Mouse (Mus musculus): ENCODE results near the gene 2610318N02Rik.
"Not testable (repeated sequence)": the region's sequence is repeated elsewhere in the genome, so short reads cannot be mapped to it uniquely, and the experiment has no call there.

Gene 2610318N02Rik

DNA sequence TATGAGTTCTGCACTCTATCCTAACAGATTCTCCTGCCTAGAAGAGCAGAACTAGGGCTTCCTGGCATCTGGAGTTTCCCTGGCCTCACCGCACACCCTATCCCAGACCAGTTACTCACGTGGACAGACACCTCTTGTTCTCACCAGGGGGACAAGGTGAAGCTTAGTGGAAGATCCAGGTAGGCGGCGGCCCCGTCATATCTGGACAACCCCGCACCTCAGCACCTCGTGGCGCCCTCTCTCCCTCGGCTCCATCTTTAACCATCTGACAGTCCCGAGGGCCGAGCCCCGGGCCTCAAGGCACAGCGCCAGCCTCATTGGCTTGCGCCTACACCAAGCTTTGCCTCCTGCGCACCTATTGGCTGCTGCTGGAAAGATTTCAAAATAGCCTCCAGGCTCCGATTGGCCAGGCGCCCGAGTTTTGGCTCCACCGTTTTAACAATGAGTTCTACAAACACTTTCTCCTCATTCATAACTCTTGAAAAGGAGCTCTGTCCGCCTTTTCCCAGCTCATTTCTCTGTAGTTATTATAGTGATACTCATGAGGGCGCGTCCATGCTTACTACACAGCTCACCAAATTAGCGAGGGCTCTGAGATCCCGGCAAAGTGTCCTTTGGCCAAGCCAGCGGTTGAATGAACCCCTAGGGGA, at the start of gene 2610318N02Rik:
2610318N02Rik (minus strand) TSS at position 297 of the 650 bp plus-strand sequence.
- DNase-seq (ENCODE audit: low read depth, low spot score): peak; percentile 80

DNA sequence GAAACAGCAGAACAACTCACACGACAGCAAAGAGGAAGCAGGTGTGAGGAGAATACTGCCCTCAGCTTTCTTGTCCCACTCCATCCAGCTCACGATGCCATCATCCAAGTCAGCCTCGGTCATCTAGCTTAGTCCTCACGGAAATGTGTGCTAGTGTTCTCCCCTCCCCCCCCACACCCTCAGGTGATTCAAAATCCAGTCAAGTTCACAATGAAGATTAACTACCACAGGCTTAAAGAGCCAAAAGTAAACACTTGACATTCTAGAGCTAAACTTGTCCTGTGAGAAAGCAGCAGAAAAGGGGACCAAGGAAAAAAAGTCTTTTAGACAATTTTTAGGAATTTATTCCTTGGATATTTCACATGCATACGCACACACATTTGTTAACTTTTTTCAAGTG, 43.1 kb upstream of the 2610318N02Rik start:
- no peak for DNase-seq (ENCODE audit: low read depth, low spot score)

DNA sequence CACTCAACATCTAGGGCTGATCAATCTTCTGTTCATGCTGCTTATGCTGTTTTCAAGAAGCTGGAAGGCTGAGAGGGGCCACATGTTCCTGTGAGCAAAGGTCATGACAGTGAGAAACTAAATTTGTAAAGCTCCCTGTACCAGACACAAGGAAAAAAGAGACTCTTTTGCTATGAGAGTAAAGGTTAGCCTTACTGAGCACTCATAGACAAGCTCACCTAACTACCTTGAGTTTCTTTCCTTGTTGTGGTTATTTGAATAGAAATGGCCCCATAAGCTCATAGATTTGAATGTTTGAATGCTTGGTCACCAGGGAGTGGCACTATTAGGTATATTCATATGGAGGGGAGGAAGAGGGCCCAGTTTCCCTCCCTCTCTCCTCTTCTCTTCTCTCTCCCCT, 42.2 kb upstream of the 2610318N02Rik start:
- no peak for DNase-seq (ENCODE audit: low read depth, low spot score)

DNA sequence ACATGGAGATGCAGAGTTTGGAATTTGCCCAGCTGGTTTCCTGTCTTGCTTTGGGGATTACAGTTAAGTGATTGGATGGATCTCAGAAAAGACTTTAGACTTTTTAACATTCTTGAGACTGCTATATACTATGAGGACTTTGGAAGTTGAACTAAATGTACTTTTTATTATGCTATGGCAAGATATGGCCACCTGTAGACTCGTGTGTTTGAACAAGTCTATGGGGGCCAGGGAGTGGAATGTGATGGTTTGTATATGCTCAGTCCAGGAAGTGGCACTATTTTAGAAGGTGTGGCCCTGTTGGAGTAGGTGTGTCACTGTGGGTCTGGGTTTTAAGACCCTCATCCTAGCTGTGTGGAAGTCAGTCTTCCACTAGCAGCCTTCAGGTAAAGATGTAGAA, 40.5 kb upstream of the 2610318N02Rik start:
- not testable (repeated sequence) for DNase-seq (ENCODE audit: low read depth, low spot score)

DNA sequence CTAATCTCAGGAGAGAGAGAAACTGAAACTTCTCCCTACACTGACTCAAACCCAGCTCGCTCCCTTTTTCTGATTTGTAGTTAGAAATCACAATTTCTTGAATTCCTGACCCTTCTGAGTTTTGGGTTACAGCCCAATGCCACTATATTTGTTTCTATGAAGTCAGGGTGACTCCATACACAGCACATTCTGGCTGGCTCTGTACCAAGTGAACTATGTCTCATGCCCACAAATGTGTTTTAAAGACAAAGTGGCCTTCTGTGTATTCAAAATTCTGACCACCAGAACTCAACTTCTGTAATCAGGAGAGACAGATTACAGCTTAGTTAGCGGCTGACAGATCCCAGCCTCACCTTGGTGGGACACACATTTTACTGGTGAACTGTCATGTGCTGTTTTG, 29.4 kb upstream of the 2610318N02Rik start:
- DNase-seq (ENCODE audit: low read depth, low spot score): no peak

DNA sequence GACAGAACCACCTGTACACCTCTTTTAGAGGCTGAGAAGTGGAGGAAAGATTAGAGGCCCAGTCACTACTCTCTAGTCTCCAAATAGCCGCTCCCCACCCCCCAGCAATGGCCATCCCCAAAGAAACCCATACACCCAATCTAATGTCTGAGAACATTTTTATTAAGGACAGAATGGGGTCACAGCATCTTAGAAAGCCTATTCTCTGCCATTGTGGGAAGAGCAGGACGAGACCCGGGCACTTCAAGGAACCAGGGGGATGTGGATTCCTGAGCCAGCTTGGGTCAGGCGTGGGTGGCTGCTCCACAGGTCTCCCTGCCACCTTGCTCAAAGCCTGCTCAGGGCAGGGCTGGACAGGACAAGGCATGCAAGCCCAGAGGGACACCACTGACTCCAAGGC, 26.9 kb upstream of the 2610318N02Rik start:
- DNase-seq (ENCODE audit: low read depth, low spot score): no peak

DNA sequence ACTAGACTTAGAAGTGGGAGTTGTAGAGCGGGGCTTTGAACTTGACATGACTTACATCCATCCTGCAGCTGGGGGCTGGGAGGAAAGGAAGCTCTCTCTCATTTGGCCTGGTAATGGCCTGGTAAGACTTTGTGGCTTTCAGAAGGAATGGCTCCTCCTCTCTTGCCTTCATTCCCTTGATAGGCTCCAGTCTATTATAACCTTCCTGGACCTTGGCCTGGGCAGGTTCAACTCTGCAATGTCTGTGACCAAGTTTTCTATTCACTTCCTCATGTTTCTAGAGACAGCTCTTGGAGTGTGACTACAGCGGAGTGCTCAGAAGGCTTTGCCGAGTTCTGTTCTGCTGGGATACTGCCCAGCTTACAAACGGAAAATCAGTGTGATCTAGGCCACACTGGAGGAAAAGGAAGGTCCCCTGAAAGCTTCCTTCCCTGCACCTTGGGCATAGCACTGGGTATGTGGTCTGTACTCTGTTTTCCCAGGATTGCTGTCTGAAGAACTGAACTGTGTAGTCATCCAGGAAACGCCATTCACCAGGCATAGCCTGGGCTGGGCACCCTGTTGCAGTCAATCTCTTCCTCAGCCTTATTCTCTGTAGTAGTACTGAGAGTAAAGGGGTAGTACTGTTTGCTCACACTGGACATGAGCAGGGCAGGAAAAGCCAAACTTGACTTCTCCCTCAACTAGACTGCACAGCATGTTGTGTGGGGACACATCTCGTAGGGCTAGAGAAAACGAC, 25.7 kb upstream of the 2610318N02Rik start:
- no peak for DNase-seq (ENCODE audit: low read depth, low spot score)

DNA sequence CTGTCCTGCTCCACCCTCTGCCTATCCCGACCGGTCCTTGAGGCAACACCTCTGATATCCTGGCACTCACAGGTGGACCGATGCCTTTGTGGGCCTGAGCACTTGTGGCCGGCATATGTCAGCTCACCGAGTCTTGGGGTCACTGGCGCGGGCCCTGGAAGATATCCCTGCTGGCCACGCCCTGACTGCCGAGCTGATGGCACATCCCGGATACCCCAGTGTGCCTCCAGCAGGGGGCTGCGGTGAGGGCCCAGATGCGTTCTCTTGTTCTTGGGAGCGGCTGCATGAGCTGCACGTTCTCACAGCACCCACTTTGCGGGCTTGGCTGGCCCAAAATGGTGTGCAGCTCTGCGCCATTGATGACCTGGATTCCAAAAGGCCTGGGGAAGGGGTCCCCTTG, 23.1 kb upstream of the 2610318N02Rik start:
- no peak for DNase-seq (ENCODE audit: low read depth, low spot score)

DNA sequence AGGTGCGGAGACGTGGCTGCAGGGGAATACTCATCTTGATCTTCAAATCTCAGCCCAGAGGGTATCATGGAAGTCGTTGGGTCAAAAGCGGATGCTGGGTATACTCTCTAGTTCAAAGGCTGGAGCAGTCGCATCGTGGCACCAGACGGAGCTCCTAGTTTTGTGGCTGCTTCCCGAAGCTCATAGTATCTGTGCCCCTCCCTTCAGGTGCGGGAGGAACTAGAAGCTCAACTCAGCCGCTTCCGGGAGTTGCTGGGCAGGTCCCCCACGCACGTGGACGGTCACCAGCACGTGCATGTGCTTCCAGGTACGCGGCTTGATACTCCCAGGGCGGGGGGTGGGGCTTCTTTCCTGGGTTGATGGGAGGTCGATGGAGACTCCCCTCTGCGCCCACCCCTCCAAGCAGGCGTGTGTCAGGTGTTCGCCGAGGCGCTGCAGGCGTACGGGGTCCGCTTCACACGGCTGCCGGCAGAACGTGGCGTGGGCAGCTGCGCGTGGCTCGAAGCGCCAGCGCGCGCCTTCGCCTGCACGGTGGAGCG, 22.5 kb upstream of the 2610318N02Rik start:
- DNase-seq (ENCODE audit: low read depth, low spot score): no peak

DNA sequence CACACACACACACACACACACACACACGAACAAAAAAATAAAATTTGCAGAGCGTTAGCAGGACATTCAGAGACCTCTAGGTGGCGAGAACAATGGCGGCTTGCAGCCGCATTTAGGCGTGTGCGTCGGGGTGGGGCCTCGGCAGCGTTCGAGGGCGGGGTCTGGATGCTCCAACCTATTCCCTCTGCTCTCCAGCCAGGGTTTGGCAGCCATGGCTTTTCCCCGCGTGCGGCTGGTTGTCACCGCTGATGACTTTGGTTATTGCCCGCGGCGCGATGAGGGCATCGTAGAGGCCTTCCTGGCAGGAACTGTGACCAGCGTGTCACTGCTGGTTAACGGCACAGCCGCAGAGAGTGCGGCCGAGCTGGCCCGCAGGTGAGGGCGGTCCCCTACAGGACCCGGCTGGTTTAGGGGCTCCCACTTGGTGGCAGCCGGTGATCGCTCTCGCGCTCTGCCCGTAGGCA, 21.8 kb upstream of the 2610318N02Rik start, which contains the start of gene Ccdc116:
Ccdc116 (minus strand) TSS at position 458 of the 464 bp plus-strand sequence.
- DNase-seq (ENCODE audit: low read depth, low spot score): peak; percentile 53

DNA sequence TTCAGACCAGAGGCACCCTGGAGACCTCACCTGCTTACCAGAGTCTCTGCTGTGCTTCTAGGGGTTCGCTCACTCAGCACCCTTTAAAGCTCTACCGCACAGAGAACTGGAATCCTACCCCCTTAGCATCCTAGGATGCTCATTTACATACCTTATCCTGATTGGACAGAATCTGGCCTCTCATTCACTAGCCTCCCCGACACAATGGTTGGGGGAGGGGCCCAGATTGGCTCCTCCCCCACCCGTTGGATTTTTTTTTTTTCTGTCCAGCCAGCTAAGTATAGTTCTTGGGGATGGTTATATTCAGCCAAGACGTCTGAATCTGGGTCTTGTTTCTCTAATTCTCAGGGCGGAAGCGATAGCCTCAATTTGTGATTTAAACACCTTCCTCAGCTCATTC, 19.4 kb upstream of the 2610318N02Rik start, which contains the start of gene Ydjc:
Ydjc (plus strand) TSS at position 283 of the 400 bp plus-strand sequence.
- DNase-seq (ENCODE audit: low read depth, low spot score): no peak

DNA sequence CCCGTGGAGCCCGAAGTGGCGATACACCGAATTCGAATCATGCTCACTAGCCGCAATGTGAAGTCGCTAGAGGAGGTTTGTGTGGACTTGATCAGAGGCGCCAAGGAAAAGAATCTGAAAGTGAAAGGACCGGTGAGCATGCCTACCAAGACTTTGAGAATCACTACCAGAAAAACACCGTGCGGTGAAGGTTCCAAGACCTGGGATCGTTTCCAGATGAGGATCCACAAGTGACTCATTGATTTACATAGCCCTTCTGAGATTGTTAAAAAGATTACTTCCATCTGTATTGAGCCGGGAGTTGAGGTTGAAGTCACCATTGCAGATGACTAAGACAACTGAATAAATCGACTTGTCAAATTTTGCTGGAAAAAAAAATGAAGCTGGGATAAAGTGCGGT, 12.4 kb upstream of the 2610318N02Rik start:
- no peak for DNase-seq (ENCODE audit: low read depth, low spot score)

DNA sequence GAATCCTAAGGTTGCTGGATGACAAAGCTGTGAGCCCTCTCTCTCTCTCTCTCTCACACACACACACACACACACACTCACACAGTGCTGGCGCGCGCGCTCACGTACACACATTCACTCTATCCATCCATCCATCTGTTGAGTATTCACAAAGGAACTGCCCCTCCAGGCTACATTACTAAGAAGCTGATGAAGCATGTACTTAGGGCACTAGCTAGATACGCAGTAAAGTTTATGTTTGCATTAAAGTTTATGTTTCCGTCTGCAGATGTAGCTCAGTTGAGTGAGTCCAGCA, 7.9 kb upstream of the 2610318N02Rik start:
- no peak for DNase-seq (ENCODE audit: low read depth, low spot score)

DNA sequence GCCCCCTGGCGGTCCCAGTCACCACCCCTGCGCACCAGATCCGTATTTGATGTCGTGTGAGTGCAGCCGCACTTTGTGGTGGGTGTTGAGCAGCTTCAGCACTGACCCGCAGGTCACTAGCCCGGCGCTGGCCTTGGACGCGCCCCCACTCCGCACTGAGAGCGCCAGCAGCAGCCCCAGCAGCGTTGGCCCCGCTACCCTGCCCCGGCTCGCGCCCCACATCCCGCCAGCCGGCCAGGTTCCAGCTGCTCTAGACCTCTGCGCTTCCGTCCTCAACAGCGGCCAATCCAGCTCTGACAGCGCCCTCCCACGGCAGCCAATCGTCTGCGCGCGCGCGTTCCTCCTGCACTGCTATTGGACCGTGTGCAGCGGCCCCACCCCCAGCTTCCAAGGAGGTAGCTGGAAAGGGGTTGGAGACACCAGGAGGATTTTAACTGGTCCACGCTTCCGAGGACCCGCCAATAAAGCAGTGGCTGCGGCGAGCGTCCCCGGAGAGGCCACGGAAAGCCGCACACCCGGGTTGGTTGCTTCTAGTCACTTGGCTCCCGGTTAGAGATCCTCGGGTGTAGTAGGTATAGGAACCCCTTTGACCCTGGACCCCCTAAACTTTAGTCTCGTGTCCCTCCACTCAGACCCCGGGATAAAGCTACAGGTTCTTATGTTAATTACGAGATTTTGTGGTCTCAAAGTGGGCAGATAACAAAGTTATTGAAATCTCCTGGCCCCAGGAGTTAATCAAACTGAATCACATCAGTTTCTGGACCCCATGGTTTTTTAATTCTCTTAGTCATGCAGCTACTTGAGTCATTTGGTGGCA, 7.3 kb upstream of the 2610318N02Rik start, which contains the start of gene Sdf2l1:
Sdf2l1 (minus strand) TSS at position 295 of the 817 bp plus-strand sequence.
- peak; percentile 96 for DNase-seq (ENCODE audit: low read depth, low spot score)

DNA sequence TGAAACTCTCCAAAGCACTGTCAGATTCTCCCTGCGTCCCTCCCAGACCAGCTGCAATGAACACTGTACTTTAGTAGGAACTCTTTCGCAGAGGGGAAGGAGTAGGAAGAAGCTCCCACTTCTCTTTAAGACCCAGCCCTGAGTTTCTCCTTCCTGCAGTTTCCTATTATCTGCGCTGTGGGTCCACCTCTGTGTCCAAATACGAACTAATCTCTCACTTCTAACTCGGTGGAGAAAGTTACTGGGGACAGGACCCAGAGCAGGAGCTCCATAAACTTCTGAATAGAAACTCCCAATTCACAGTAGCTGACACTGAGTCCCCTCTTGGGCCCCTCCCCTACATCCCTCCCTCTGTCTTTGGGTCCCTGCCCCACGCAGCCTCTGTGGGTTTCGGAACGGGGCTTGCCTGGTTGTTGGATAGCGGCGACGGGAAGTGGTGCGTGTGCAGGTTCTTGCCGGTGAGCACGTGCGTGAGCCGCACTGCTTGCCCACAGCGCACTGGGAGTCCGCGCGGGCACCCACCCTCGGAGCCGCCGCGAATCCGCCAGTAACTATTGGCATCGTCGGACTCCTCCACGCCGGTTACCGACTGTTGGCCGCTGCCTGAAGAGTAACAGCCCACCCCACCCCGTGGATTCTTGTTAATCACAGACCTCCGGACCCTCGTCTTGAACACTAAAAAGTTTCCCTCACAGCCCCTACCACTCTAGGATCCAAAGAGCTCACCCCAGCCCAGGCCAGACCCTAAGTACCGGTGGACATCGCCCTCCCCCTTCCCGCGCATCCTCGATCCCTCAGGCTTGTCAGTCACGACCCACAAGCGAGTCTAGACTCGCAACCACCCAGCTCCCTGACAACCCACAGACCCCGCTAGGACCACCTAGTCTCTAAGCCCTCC, 6.5 kb upstream of the 2610318N02Rik start:
- no peak for DNase-seq (ENCODE audit: low read depth, low spot score)

DNA sequence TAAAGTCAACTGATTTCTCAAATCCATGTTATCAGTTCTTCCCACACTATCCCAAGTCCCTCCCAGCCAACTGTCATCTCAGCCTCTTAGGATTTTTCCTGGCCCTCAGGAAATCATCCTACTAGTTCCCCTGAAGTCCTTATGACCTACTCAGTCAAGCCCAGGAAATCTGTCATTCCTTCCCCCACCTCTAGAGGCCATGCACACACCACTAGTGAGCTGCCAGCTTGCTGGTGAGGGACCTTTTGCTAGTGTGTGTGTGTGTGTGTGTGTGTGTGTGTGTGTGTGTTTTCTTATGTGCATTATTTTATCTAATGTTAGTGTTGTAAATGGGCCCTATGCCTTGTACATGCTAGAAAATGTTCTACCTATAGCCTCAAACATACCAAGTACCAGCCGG, 2.3 kb upstream of the 2610318N02Rik start:
- no peak for DNase-seq (ENCODE audit: low read depth, low spot score)

DNA sequence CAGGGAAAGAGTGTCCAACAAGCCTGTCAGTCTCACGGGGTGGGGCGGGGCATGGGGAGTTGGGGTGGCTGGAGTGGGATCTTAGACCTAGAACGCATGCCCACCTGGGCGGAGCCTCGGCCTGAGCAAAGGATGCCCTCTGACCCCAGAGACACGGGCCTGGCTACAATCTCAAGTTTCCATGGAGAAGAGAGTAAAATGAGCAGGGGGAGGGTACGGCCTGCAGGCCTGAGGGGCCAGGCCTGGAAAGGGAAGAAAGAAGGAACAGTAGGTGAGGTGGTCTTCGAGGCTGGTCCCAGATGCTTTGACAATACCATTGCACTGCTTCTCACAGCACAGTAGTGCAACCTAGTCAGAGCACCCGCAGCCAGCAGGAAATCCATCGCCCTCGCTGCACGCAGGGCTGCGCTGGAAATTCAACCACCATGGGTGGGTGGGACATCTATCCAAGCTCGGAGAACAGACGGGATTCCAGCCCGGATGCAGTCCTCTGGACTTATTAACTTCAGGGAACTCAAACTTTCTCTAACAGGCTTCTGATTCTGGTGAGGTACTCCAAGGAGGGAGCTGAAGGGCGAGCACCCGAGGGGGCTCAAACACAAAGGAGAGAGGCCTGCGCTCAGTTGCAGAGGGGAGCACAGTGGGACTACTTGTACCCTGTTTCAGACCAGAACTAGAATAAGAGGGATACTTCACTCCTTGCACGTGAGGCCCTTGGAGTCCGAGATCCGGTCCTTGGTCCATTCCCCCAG, 672 bp downstream of the 2610318N02Rik start:
- no peak for DNase-seq (ENCODE audit: low read depth, low spot score)

DNA sequence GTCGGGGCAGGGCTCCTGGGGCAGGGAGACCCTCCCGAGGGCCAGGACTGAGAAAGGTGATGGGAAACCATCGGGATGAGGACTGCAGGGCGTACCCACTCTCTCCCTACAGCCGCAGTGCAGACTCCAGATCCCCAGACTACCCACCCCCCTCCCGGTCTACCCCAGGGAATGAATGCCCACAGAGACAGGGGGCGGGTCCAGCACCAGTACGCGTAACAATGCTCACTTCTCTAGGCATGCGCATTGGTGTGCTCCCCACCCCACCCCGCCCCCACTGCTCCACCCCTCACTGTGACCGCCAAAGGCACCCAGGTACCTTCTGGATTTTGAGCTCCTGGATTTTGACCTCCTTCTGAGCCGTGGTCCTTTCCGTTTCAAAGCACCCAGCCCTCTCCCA, 3.4 kb downstream of the 2610318N02Rik start:
- DNase-seq (ENCODE audit: low read depth, low spot score): no peak

DNA sequence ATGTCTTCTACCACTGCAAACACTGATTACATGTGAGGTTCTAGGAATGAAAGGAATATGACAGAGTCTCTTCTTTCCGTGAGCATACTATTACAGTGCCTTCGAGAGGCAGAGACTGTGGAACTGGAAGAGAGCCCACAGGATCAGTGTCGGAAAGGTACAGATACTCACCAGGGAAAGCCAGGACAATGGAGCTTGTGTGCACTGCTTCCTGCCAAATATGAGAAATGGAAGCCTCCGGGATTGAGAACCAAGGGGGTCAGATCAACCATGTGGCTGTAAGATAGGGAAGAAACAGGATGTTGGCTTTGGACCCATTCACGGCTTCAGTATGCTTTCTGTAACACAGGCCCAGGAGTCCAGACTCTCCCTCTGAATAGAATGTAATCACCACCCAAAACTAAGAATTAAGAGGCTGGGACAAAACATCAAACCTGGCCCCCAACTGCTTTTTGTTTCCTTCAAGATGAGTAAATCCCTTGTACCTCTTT, 7.6 kb downstream of the 2610318N02Rik start:
- no peak for DNase-seq (ENCODE audit: low read depth, low spot score)

Data from c-Kit-negative CD71-positive TER-119-positive erythroid progenitor cells, embryonic 14.5 days (primary cell).